Mouse (Mus musculus): ENCODE measurements around the gene Nup43. TPM values are rescaled to one million over a fixed set of nuclear protein-coding genes. Genes with fewer than 3 reads are reported as not detected.
A peak's percentile ranks its signal among the peaks of the same experiment; 100 is the strongest.
"Not testable (repeated sequence)": the region's sequence is repeated elsewhere in the genome, so short reads cannot be mapped to it uniquely, and the experiment has no call there.

Gene Nup43
- 35.1 and 35.7 TPM in 2 replicates for polyA plus RNA-seq (2015; fragmentation: Nextera tagmentation; extraction: Ambion mirVana)

DNA sequence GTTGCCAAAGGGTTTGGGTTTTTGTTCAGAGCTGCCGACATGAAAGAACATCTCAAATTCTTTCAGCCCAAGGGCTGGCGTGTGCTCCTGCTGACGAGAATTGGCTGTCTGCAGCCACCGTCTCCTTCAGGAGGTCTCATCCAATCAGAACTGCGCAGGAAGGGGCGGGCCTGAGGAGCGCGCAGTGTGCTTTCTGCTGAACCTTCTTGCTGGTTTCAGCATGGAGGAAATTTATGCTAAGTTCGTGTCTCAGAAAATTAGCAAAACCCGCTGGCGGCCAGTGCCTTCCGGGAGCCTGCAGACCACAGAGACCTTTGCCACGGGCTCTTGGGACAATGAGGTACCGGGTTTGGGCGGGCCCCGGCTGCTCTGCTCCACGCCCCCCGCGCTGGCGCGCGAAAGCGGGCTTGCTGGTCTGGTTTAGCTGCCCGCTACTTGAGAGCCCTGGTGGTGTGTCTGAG is at the start of gene Nup43:
Gene Nup43, plus strand, starts transcription at position 162 of the 461 bp plus-strand sequence.
- H3K27ac ChIP-seq (replicated peaks): peak within 1 kb of the TSS; percentile 59; the same call in 1 of the 2 replicates
- H3K9me3 ChIP-seq: no peaks in the 10 kb centered on the region
- peak within 1 kb of the TSS; percentile 85 for H3K4me3 ChIP-seq
- WGBS: 0% methylated on average over 24 of the region's 24 CpGs
- peak within 1 kb of the TSS; percentile 87 for H3K4me2 ChIP-seq
- ATAC-seq (ENCODE audit: low read depth): peak; percentile 80
- no peaks in the 10 kb centered on the region for H3K27me3 ChIP-seq
- H3K36me3 ChIP-seq: peaks cover 23% of the 10 kb centered on the region
- peaks cover 20% of the 10 kb centered on the region for H3K4me1 ChIP-seq (replicated peaks)
- H3K9ac ChIP-seq: peak within 1 kb of the TSS; percentile 76

DNA sequence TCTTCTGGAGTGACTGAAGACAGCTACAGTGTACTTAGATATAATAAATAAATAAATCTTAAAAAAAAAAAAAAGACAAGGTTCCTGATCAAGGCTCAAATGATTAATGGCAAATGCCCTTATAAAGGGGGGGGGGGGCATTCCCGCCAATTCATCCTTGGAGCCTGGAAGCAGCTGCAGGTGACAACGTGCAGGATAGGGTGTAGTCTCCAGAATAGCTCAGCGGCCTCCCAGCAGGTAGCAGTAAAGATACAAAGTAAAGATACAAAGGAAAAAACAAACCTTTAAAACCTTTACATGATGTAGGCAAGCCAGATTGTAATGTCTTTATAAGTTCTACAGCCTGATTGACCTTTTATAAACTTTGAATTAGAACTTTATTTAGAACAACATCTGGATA is 49.7 kb upstream of the Nup43 start:
- H3K27me3 ChIP-seq; H3K9me3 ChIP-seq; H3K4me3 ChIP-seq; H3K4me1 ChIP-seq (replicated peaks); H3K27ac ChIP-seq (replicated peaks); H3K4me2 ChIP-seq; H3K9ac ChIP-seq; ATAC-seq (ENCODE audit: low read depth): not testable (repeated sequence)
- 39% methylated on average over 3 of the region's 3 CpGs for WGBS
- H3K36me3 ChIP-seq: peaks cover 22% of the 10 kb centered on the region

DNA sequence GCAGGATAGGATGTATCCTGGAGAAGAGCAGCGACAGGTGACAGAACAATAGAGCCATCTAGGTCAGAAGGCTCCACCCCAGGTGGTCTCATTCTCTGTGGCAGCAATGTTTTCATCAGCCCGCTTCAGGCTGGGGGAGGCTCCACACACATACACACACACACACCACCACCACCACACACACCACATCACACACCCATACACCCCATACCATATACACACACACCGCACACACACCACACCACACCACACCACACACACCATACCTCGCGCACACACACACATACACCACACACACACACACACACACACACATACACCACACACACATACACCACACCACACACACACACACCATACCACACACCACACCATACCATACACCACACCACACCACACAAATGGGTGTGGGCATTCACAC is 47.5 kb upstream of the Nup43 start:
- H3K27me3 ChIP-seq: no peaks in the 10 kb centered on the region
- no peak overlapping the region for H3K9ac ChIP-seq
- H3K9me3 ChIP-seq: peaks cover 3% of the 10 kb centered on the region
- ATAC-seq (ENCODE audit: low read depth): no peak; the same call in 1 of the 2 replicates
- H3K4me3 ChIP-seq: no peak overlapping the region
- peaks cover 39% of the 10 kb centered on the region for H3K36me3 ChIP-seq
- H3K27ac ChIP-seq (replicated peaks): no peak overlapping the region
- WGBS: 81% methylated on average over 5 of the region's 5 CpGs
- no peaks in the 10 kb centered on the region for H3K4me1 ChIP-seq (replicated peaks)
- no peak overlapping the region for H3K4me2 ChIP-seq

DNA sequence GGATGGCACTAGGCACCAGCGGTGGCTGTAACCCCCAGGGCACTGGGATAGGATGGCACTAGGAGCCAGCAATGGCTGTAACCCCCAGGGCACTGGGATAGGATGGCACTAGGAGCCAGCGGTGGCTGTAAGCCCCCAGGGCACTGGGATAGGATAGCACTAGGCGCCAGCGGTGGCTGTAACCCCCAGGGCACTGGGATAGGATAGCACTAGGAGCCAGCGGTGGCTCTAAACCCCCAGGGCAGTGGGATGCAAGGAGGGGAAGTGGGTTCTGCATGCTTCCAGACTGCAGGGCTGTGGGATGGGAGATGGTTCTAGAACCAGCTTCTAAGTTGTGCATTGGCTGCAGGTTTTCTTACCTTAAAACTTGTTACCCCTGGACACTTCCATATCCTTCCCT is 46.6 kb upstream of the Nup43 start:
- H3K27ac ChIP-seq (replicated peaks): no peak overlapping the region
- no peak overlapping the region for H3K4me2 ChIP-seq
- H3K4me1 ChIP-seq (replicated peaks): no peaks in the 10 kb centered on the region
- no peak for ATAC-seq (ENCODE audit: low read depth)
- H3K27me3 ChIP-seq: no peaks in the 10 kb centered on the region
- H3K4me3 ChIP-seq: no peak overlapping the region
- no peak overlapping the region for H3K9ac ChIP-seq
- H3K36me3 ChIP-seq: peaks cover 37% of the 10 kb centered on the region
- WGBS: 70% methylated on average over 5 of the region's 5 CpGs
- H3K9me3 ChIP-seq: no peaks in the 10 kb centered on the region

DNA sequence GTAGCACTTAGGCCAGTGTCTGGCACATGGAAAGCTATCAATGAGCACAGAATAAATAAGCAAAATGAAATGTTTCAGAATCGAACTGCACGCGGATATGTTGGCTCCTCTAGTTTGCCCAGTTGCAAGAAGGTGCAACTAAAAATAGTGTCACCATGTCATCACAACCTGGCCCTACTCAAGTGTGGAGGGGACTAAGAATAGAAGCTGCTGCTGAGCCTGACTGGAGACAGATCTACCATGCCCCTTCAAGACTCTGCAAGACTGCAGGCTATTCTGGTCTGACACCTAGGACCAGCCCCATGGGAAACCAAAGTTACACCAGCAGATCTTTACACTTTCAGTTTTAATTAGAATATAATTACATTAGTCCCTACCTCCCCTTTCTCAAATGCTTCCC is 44.9 kb upstream of the Nup43 start:
- Histone ChIP-seq H3K27me3 (no peaks in the 10 kb centered on the region), H3K36me3 (peaks cover 40% of the 10 kb centered on the region), H3K4me1 (replicated peaks) (no peaks in the 10 kb centered on the region), H3K27ac (replicated peaks) (no peak overlapping the region), H3K4me2 (no peak overlapping the region), H3K9me3 (no peaks in the 10 kb centered on the region), H3K9ac (no peak overlapping the region), H3K4me3 (no peak overlapping the region)
- WGBS: 95% methylated on average over 3 of the region's 3 CpGs
- ATAC-seq (ENCODE audit: low read depth): no peak

DNA sequence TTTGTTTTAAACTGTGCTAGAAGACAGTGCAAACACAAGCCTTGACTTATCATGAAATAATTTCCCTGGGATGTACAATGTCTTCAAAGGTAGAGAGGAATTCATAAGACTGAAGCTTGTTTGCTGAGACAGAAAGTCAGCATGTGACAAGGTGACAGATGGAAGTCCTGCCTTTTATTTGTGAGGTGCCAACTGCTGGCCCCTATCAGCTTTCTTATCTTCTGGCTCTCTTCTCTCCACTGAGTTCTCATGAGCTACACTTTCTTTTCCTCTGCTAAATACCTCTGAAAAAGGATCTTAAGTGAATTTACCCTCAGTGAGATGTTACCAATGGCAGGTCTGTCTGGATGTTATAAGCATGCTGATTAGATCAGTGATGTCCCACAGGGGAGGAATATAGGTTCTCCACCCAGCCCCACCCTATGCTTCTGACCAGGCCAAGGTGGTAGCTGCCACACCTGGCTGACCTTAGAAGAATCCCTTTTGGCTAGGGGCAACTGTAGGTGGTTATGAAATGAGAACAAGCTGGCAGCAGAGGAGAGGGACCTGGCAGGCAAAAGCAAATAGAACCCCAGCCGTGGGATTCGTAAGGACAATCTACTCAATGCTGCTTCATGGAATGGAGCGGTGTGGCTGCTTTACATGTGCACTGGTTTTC is 43.3 kb upstream of the Nup43 start:
- WGBS: 97% methylated on average over 3 of the region's 3 CpGs
- H3K36me3 ChIP-seq: peaks cover 54% of the 10 kb centered on the region

DNA sequence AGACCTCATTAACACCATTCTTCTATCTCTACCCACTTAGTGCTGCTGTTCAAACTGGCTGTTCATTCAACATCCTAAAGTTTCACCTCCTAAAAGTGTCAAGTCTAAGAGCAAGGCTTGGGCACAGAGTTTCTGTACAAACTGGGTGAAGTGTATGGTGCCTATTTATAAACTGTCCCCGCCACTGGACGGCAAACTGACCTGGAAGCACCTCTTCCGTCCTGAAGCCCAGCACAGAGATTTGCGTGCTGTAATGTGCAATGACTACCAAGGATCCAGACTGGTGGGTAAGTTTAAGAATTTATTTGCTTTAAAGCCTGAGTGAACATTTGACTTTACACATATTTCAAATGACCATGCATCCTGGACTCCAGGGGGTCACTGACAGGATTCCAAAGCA is 38.2 kb upstream of the Nup43 start:
- ATAC-seq (ENCODE audit: low read depth): no peak
- no peaks in the 10 kb centered on the region for H3K4me1 ChIP-seq (replicated peaks)
- no peak overlapping the region for H3K4me3 ChIP-seq
- H3K36me3 ChIP-seq: peaks cover 75% of the 10 kb centered on the region
- H3K27me3 ChIP-seq: no peaks in the 10 kb centered on the region
- H3K9me3 ChIP-seq: no peaks in the 10 kb centered on the region
- no peak overlapping the region for H3K27ac ChIP-seq (replicated peaks)
- H3K4me2 ChIP-seq: no peak overlapping the region
- WGBS: 93% methylated on average over 4 of the region's 4 CpGs
- H3K9ac ChIP-seq: no peak overlapping the region

More for the DNA sequence above, 43.3 kb upstream of the Nup43 start:
- no peak for ATAC-seq (ENCODE audit: low read depth)
- no peaks in the 10 kb centered on the region for H3K4me1 ChIP-seq (replicated peaks)
- no peaks in the 10 kb centered on the region for H3K27me3 ChIP-seq
- H3K4me3 ChIP-seq: no peak overlapping the region
- H3K27ac ChIP-seq (replicated peaks): no peak overlapping the region
- no peak overlapping the region for H3K4me2 ChIP-seq
- H3K9ac ChIP-seq: no peak overlapping the region
- no peaks in the 10 kb centered on the region for H3K9me3 ChIP-seq

DNA sequence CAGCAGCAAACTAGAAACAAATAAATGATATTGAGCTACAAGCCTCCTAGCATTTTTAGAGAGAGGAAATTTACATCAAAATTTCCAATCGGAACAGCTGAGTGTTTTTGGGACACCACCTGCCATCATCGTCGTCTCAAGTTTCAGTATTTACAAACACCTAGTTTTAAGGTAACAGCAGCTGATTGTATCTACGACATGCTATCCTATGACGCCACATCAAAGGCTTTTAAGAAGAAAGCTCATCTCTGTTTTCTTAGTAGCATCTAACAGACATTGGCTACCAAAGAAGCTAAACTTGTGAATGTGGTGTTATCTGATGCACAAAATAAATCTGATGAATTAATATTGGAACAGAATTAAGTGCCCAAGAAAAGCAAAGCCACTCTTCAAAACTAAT is 37.0 kb upstream of the Nup43 start:
- H3K36me3 ChIP-seq: peaks cover 68% of the 10 kb centered on the region
- no peaks in the 10 kb centered on the region for H3K4me1 ChIP-seq (replicated peaks)
- ATAC-seq (ENCODE audit: low read depth): no peak
- H3K9ac ChIP-seq: no peak overlapping the region
- no peaks in the 10 kb centered on the region for H3K9me3 ChIP-seq
- no peak overlapping the region for H3K4me3 ChIP-seq
- no peak overlapping the region for H3K27ac ChIP-seq (replicated peaks)
- no peaks in the 10 kb centered on the region for H3K27me3 ChIP-seq
- no peak overlapping the region for H3K4me2 ChIP-seq
- WGBS: 93% methylated on average over 5 of the region's 5 CpGs

DNA sequence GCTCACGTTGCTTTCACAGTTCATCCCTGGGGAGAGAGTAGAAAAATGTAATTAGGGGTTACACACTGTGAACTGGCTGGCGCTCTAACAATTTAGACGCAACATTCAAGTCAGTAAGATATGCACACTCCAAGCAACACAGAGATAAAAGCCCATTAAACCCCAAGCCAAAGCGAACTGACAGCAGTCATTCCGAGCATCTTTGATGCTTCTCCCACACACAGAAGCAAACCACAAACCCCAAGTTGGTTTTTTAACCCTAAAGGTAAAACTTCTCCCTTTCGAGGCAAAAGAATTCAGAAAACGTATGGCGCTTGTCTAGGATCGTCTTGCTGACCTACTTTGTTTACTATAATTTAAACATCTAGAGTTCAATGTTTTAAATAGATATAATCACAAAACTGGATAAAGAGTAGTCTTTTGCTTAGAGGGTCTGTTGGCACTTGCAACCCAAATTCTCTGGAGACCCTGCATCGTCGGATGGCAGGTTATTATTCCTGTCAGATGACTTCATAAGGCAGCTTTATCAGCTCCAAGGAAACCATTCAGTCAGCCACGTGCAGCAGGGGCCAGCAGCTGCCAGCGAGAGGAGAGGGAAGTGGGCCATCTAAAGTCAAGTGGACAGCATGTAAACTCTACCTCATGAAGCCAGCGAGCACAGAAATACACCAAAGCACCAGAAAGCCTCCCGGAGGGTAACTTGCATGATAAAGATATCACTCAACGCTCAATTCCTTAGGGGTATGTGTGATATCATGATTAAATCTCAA is 36.2 kb upstream of the Nup43 start:
- no peak overlapping the region for H3K4me3 ChIP-seq
- no peaks in the 10 kb centered on the region for H3K9me3 ChIP-seq
- H3K9ac ChIP-seq: no peak overlapping the region
- no peak overlapping the region for H3K27ac ChIP-seq (replicated peaks)
- H3K27me3 ChIP-seq: no peaks in the 10 kb centered on the region
- H3K36me3 ChIP-seq: peaks cover 66% of the 10 kb centered on the region
- no peak overlapping the region for H3K4me2 ChIP-seq
- WGBS: 83% methylated on average over 16 of the region's 16 CpGs
- ATAC-seq (ENCODE audit: low read depth): no peak
- H3K4me1 ChIP-seq (replicated peaks): no peaks in the 10 kb centered on the region

DNA sequence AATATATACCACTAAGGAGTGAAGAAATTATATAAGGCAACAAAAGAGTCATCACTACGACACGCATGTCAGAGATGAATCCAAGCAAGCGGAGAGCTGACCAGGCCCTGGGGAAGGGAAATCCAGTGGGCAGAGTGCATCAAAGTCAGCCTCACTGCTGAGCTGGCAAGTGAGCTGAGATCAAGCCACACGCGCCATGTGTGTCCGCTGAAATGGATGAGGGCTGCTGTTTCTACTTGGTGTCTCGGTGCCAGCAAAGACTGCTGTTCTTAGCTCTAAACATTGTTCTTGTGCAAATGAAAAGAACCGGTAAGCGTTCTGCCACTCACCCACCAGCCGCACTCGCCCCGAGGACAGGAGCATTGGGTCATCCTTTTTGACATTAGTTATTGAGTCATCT is 26.9 kb upstream of the Nup43 start:
- Histone ChIP-seq H3K27ac (replicated peaks) (no peak overlapping the region), H3K9me3 (no peaks in the 10 kb centered on the region), H3K4me1 (replicated peaks) (no peaks in the 10 kb centered on the region), H3K36me3 (peaks cover 76% of the 10 kb centered on the region), H3K27me3 (no peaks in the 10 kb centered on the region), H3K9ac (no peak overlapping the region), H3K4me2 (no peak overlapping the region), H3K4me3 (no peak overlapping the region)
- ATAC-seq (ENCODE audit: low read depth): no peak
- WGBS: 96% methylated on average over 12 of the region's 12 CpGs

DNA sequence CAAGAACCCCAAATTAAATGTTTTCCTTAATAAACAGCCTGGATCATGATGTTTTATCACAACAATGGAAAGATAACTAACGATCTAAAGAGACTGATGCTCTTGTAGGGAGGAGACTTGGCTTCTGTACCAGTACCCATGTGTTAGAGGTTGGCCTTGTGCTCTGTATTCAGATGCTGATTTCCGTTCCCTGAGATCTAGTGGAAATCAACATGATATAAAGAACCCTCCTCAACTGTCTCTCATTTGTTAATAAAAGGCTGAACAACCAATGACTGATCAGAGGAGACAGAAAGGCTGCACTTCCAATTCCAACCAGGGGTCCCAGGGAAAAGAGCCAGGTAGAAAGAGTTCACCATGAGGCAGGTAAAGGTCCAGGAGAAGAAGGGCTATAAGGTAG is 21.4 kb upstream of the Nup43 start:
- no peaks in the 10 kb centered on the region for H3K9me3 ChIP-seq
- H3K27me3 ChIP-seq: no peaks in the 10 kb centered on the region
- 87% methylated on average over 2 of the region's 2 CpGs for WGBS
- no peak overlapping the region for H3K4me2 ChIP-seq
- no peak for ATAC-seq (ENCODE audit: low read depth)
- H3K4me3 ChIP-seq: no peak overlapping the region
- H3K9ac ChIP-seq: no peak overlapping the region
- H3K36me3 ChIP-seq: peaks cover 62% of the 10 kb centered on the region
- no peak overlapping the region for H3K27ac ChIP-seq (replicated peaks)
- no peaks in the 10 kb centered on the region for H3K4me1 ChIP-seq (replicated peaks)

DNA sequence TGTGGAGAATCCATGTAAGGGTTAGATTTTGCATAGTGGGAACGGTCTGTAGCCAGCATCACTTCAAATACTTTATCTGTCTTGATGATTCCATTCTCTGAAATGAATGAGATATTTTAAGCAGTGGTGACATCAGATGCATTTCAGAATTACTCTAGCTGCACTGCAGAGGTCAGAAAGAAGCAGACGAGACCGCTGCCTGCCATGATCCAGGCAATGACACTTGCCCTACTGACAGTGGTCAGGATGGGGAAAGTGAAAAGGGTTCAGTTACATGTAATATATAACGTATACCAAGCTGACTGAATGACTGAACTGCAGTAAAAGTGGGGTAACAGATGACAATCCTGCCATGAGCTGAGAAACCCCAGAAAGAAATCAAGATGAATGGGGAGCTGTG is 18.2 kb upstream of the Nup43 start:
- Histone ChIP-seq H3K27me3 (no peaks in the 10 kb centered on the region), H3K9me3 (no peaks in the 10 kb centered on the region), H3K4me1 (replicated peaks) (no peaks in the 10 kb centered on the region), H3K36me3 (peaks cover 38% of the 10 kb centered on the region), H3K4me2 (no peak overlapping the region), H3K9ac (no peak overlapping the region), H3K27ac (replicated peaks) (no peak overlapping the region), H3K4me3 (no peak overlapping the region)
- 88% methylated on average over 4 of the region's 4 CpGs for WGBS
- ATAC-seq (ENCODE audit: low read depth): no peak
